Mouse (Mus musculus) ES-Bruce4 (cell line): ENCODE results near the gene Ccnd1. TPM values are rescaled to one million over a fixed set of nuclear protein-coding genes. Genes with fewer than 3 reads are reported as not detected.
A peak's percentile ranks its signal among the peaks of the same experiment; 100 is the strongest.

Source experiments
- H3K27ac ChIP-seq: 2 replicates; pipeline ENCODE4 v1.5.1; 2012; ENCODE audit warnings: low read length, inconsistent platforms; ENCODE audit not compliant: insufficient read depth
- H3K27me3 ChIP-seq: 2 replicates; pipeline ENCODE4 v1.6.1; 2012; ENCODE audit warnings: mild to moderate bottlenecking, low read length, inconsistent platforms; ENCODE audit not compliant: control insufficient read depth, poor library complexity, insufficient read depth, severe bottlenecking
- H3K36me3 ChIP-seq: 2 replicates; pipeline ENCODE4 v1.6.1; 2012; ENCODE audit warnings: inconsistent platforms, mild to moderate bottlenecking, low read length, moderate library complexity; ENCODE audit not compliant: control insufficient read depth, poor library complexity, insufficient read depth, severe bottlenecking
- H3K4me1 ChIP-seq: one replicate; pipeline ENCODE4 v1.8.1; 2011; ENCODE audit warnings: low read length; ENCODE audit not compliant: control insufficient read depth, insufficient read depth
- H3K4me3 ChIP-seq: 2 replicates; pipeline ENCODE4 v1.5.1; 2011; ENCODE audit warnings: low read depth, mild to moderate bottlenecking, low read length
- H3K9ac ChIP-seq: 2 replicates; pipeline ENCODE4 v1.6.1; 2012; ENCODE audit warnings: low read depth, mild to moderate bottlenecking, inconsistent platforms; ENCODE audit not compliant: poor library complexity, severe bottlenecking
- H3K9me3 ChIP-seq: replicated peaks from 2 replicates; pipeline ENCODE4 v1.6.1; 2012; ENCODE audit warnings: mild to moderate bottlenecking, low read length, inconsistent platforms; ENCODE audit not compliant: control insufficient read depth, poor library complexity, insufficient read depth, severe bottlenecking
- CTCF ChIP-seq: IDR thresholded peaks from one replicate; pipeline ENCODE4 v1.8.1; 2011; ENCODE audit warnings: low read depth, low read length
- EP300 ChIP-seq: IDR thresholded peaks from 2 replicates; pipeline ENCODE4 v1.6.1; 2011; ENCODE audit warnings: low read depth, low read length; ENCODE audit not compliant: insufficient read depth
- POLR2A ChIP-seq: IDR thresholded peaks from one replicate; pipeline ENCODE4 v1.8.1; 2011; ENCODE audit warnings: low read length; ENCODE audit not compliant: insufficient read depth
- polyA plus RNA-seq: library from polyadenylated mRNA; stranded (reverse); fragments of >200 nt; gene quantifications from 2 replicates; pipeline ENCODE4 v1.2.4, GENCODE M21; 2011; ENCODE audit warnings: low read depth; ENCODE audit not compliant: missing spikeins, insufficient read depth, insufficient read length

Ccnd1 gene
- polyA plus RNA-seq, 1 experiment = 36.5 TPM

GRCm38 (mm10) chr7:144936311-144936880 is 3.3 kb downstream of the Ccnd1 start:
- H3K27me3 ChIP-seq = no peaks in the 10 kb centered on the region
- no peak overlapping the region for H3K27ac ChIP-seq
- H3K4me1 ChIP-seq = no peaks in the 10 kb centered on the region
- no peak overlapping the region for H3K9ac ChIP-seq
- no peak overlapping the region for H3K4me3 ChIP-seq
- TF ChIP-seq CTCF = no peak
- no peak for TF ChIP-seq EP300
- no peak for TF ChIP-seq POLR2A
- H3K9me3 ChIP-seq = no peaks in the 10 kb centered on the region
- H3K36me3 ChIP-seq = peaks cover 26% of the 10 kb centered on the region

- Histone ChIP-seq H3K9me3 (no peaks in the 10 kb centered on the region), H3K4me3 (no peak overlapping the region), H3K27me3 (no peaks in the 10 kb centered on the region), H3K27ac (no peak overlapping the region), H3K36me3 (peaks cover 26% of the 10 kb centered on the region), H3K9ac (no peak overlapping the region), H3K4me1 (no peaks in the 10 kb centered on the region)
- no peak for TF ChIP-seq EP300
- TF ChIP-seq POLR2A = no peak
- peak; percentile 32 for TF ChIP-seq CTCF
These were observed 4.2 kb downstream of the Ccnd1 start for GRCm38 (mm10) chr7:144935563-144935962.

GRCm38 (mm10) chr7:144934901-144935300 is 4.8 kb downstream of the Ccnd1 start:
- no peak overlapping the region for H3K9ac ChIP-seq
- peaks cover 26% of the 10 kb centered on the region for H3K36me3 ChIP-seq
- H3K4me1 ChIP-seq = no peaks in the 10 kb centered on the region
- no peak overlapping the region for H3K27ac ChIP-seq
- H3K27me3 ChIP-seq = no peaks in the 10 kb centered on the region
- no peak overlapping the region for H3K4me3 ChIP-seq
- no peaks in the 10 kb centered on the region for H3K9me3 ChIP-seq
- TF ChIP-seq POLR2A (no peak), CTCF (no peak), EP300 (no peak)

GRCm38 (mm10) chr7:144933796-144934195 is 5.9 kb downstream of the Ccnd1 start:
- TF ChIP-seq EP300 (no peak), CTCF (no peak), POLR2A (no peak)
- Histone ChIP-seq H3K9me3 (no peaks in the 10 kb centered on the region), H3K9ac (no peak overlapping the region), H3K27me3 (no peaks in the 10 kb centered on the region), H3K4me3 (no peak overlapping the region), H3K27ac (no peak overlapping the region), H3K36me3 (peaks cover 26% of the 10 kb centered on the region), H3K4me1 (no peaks in the 10 kb centered on the region)

- Histone ChIP-seq H3K9ac (no peak overlapping the region), H3K27ac (no peak overlapping the region), H3K9me3 (no peaks in the 10 kb centered on the region), H3K36me3 (peaks cover 26% of the 10 kb centered on the region), H3K27me3 (no peaks in the 10 kb centered on the region), H3K4me3 (no peak overlapping the region), H3K4me1 (no peaks in the 10 kb centered on the region)
- TF ChIP-seq POLR2A (no peak), CTCF (no peak), EP300 (no peak)
These were observed 6.4 kb downstream of the Ccnd1 start for GRCm38 (mm10) chr7:144933336-144933735.

GRCm38 (mm10) chr7:144932389-144932937 is 7.3 kb downstream of the Ccnd1 start:
- Histone ChIP-seq H3K36me3 (peaks cover 26% of the 10 kb centered on the region), H3K4me1 (no peaks in the 10 kb centered on the region), H3K4me3 (no peak overlapping the region), H3K27me3 (no peaks in the 10 kb centered on the region), H3K9me3 (no peaks in the 10 kb centered on the region), H3K9ac (no peak overlapping the region), H3K27ac (no peak overlapping the region)
- TF ChIP-seq EP300 (no peak), POLR2A (no peak), CTCF (no peak)
